In the genomic region with DNA sequence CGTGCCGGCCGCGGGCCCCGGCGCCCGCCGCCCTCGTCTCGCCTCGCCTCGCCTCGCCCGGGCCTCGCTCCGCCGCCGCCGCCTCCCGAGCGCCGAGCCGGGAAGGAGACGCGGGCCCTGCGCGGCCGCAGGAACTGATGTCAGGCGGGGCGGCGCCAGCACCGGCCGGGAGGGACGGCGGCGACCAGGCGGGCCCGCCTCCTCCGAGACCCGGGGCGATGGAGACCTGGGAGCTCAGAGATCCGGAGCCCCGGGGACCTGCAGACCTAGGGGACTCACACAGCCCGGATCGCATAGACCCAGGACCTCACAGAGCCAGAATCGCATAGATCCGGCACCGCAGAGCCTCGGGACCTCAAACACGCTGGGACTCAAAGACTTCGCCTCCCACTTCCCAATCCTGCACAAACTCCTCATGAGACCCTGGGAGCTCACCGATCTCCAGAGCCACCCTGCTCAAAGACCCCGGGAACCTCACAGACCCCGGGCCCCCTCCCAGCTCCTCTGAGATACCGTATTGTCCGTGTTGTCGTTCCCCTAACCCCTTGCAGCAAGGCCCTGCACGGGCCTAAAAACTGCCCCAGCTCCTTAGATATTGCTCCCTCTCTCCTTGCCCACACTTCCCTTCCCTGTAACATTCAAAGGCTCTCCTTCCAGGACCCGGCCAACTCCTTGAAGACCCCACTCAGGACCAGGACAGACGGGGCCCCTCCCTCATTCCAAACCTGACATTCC, we compare ENCODE assay signal across 8 mouse cellular contexts. TPM values are rescaled to one million over a fixed set of nuclear protein-coding genes. Genes with fewer than 3 reads are reported as not detected.
DNase-seq lines count a peak whose midpoint lies in the region; ATAC-seq lines count a peak whose summit lies in the region.

No protein-coding gene starts in this region.

- H3K4me3 ChIP-seq in forebrain, embryonic 16.5 days (replicated peaks; ENCODE audit: low read length): peak overlapping the region; percentile 86
- H3K4me3 ChIP-seq in hindbrain, embryonic 10.5 days: peak overlapping the region; percentile 87

- ATAC-seq in forebrain, embryonic 16.5 days: peak; percentile 90

- peak overlapping the region; percentile 98 for H3K9ac ChIP-seq in forebrain, embryonic 16.5 days (replicated peaks; ENCODE audit: low read depth, low read length)

- WGBS in forebrain, embryonic 16.5 days: 1% methylated on average over 36 of the region's 60 CpGs
- WGBS in hindbrain, embryonic 10.5 days: 1% methylated on average over 60 of the region's 60 CpGs

- peaks cover 13% of the 10 kb centered on the region for H3K4me1 ChIP-seq in forebrain, embryonic 16.5 days (replicated peaks; ENCODE audit: control insufficient read depth, insufficient read depth, low read length)
- H3K4me1 ChIP-seq in hindbrain, embryonic 10.5 days (replicated peaks): peaks cover 23% of the 10 kb centered on the region

- H3K36me3 ChIP-seq in forebrain, embryonic 16.5 days (ENCODE audit: control insufficient read depth, insufficient read depth): peaks cover 3% of the 10 kb centered on the region; the same call in 1 of the 2 replicates
- peaks cover 26% of the 10 kb centered on the region for H3K36me3 ChIP-seq in hindbrain, embryonic 10.5 days

- H3K9me3 ChIP-seq in forebrain, embryonic 16.5 days (ENCODE audit: control insufficient read depth, low read length): no peaks in the 10 kb centered on the region
- H3K9me3 ChIP-seq in hindbrain, embryonic 10.5 days: no peaks in the 10 kb centered on the region

- H3K27me3 ChIP-seq in forebrain, embryonic 16.5 days (replicated peaks; ENCODE audit: control insufficient read depth, insufficient read depth, low read length): no peaks in the 10 kb centered on the region
- H3K27me3 ChIP-seq in hindbrain, embryonic 10.5 days (ENCODE audit: insufficient read depth, poor library complexity, severe bottlenecking): no peaks in the 10 kb centered on the region

- H3K4me2 ChIP-seq in forebrain, embryonic 16.5 days (ENCODE audit: low read length): peak overlapping the region; percentile 90

- peak overlapping the region; percentile 74 for H3K27ac ChIP-seq in forebrain, embryonic 16.5 days (ENCODE audit: low read length)
- peak overlapping the region; percentile 95 for H3K27ac ChIP-seq in hindbrain, embryonic 10.5 days

- peak; percentile 71 for DNase-seq in MN1 (ENCODE audit: low spot score)
- DNase-seq in cerebellum, adult 18-20 months: peak; percentile 82 to 88
- peak; percentile 70 for DNase-seq in hindbrain, embryonic 10.5 days (ENCODE audit: low spot score)
- peak; percentile 68 to 71 for DNase-seq in layer of hippocampus, postnatal 14 days (ENCODE audit: low spot score in 2 of 2)
- DNase-seq in lung, postnatal 36 days: peak; percentile 82
- DNase-seq in retina, postnatal 1 day: peak; percentile 75
- peak; percentile 70 for DNase-seq in urinary bladder, adult 2 months (ENCODE audit: low spot score)

RNA-seq across cellular contexts. Expression of a gene that starts 0.5 kb away (rescaled TPM):
- polyA plus RNA-seq in forebrain, embryonic 16.5 days (2015; fragmentation: Nextera tagmentation; extraction: Ambion mirVana): 5.0 and 7.0 TPM in 2 replicates
- 5.0 and 5.4 TPM in 2 replicates for polyA plus RNA-seq in hindbrain, embryonic 10.5 days (2016; fragmentation: Nextera tagmentation; extraction: Ambion mirVana)
- total RNA-seq in layer of hippocampus, postnatal 14 days (2021): 10 to 100 TPM; 47.8 to 55.4 TPM
- polyA plus RNA-seq in urinary bladder, adult 2 months (2012; rRNA removed): 31.5 and 32.0 TPM in 2 replicates

RNA-seq across cellular contexts. Expression of a gene that starts 21.2 kb away (rescaled TPM):
- 0.99 and 1.4 TPM in 2 replicates for polyA plus RNA-seq in forebrain, embryonic 16.5 days (2015; fragmentation: Nextera tagmentation; extraction: Ambion mirVana)
- 2.9 TPM in 1 of 2 replicates, not detected in the other for polyA plus RNA-seq in hindbrain, embryonic 10.5 days (2016; fragmentation: Nextera tagmentation; extraction: Ambion mirVana)
- total RNA-seq in layer of hippocampus, postnatal 14 days (2021): under 1 TPM in 1 of 2 experiments, not detected in 1; 0.79 TPM
- 14.4 and 17.2 TPM in 2 replicates for polyA plus RNA-seq in urinary bladder, adult 2 months (2012; rRNA removed)

RNA-seq across cellular contexts. Expression of a gene that starts 40.6 kb away (rescaled TPM):
- polyA plus RNA-seq in forebrain, embryonic 16.5 days (2015; fragmentation: Nextera tagmentation; extraction: Ambion mirVana): 0.08 TPM in 1 of 2 replicates, not detected in the other
- polyA plus RNA-seq in hindbrain, embryonic 10.5 days (2016; fragmentation: Nextera tagmentation; extraction: Ambion mirVana): 0.10 TPM in 1 of 2 replicates, not detected in the other
- total RNA-seq in layer of hippocampus, postnatal 14 days (2021): 1 to 10 TPM; 2.2 to 3.6 TPM
- polyA plus RNA-seq in urinary bladder, adult 2 months (2012; rRNA removed): 0.10 and 0.14 TPM in 2 replicates

RNA-seq across cellular contexts. Expression of a gene that starts 45.7 kb away (rescaled TPM):
- polyA plus RNA-seq in forebrain, embryonic 16.5 days (2015; fragmentation: Nextera tagmentation; extraction: Ambion mirVana): 0.13 and 0.19 TPM in 2 replicates
- 1.2 and 1.5 TPM in 2 replicates for polyA plus RNA-seq in hindbrain, embryonic 10.5 days (2016; fragmentation: Nextera tagmentation; extraction: Ambion mirVana)
- total RNA-seq in layer of hippocampus, postnatal 14 days (2021): 1 to 10 TPM in 1 of 2 experiments, under 1 TPM in 1; 0.35 to 1.6 TPM
- polyA plus RNA-seq in urinary bladder, adult 2 months (2012; rRNA removed): 0.87 and 0.94 TPM in 2 replicates

RNA-seq across cellular contexts. Expression of a gene that starts 58.3 kb away (rescaled TPM):
- polyA plus RNA-seq in forebrain, embryonic 16.5 days (2015; fragmentation: Nextera tagmentation; extraction: Ambion mirVana): 18.8 and 27.8 TPM in 2 replicates
- polyA plus RNA-seq in hindbrain, embryonic 10.5 days (2016; fragmentation: Nextera tagmentation; extraction: Ambion mirVana): 33.7 and 34.4 TPM in 2 replicates
- 1 to 10 TPM; 2.4 TPM for total RNA-seq in layer of hippocampus, postnatal 14 days (2021)
- polyA plus RNA-seq in urinary bladder, adult 2 months (2012; rRNA removed): 95.1 and 129 TPM in 2 replicates

Comparison
In these comparisons a context has a peak if more than half of its experiments do, and no peak if none do; other contexts are left out.
1. Peak in every context shown above with its lines: DNase-seq, ATAC-seq, H3K4me3 ChIP-seq and H3K27ac ChIP-seq.